Mouse (Mus musculus) hindbrain, embryonic 12.5 days (tissue): ENCODE results near the gene Itgax. TPM values are rescaled to one million over a fixed set of nuclear protein-coding genes. Genes with fewer than 3 reads are reported as not detected.

Experiments
- ATAC-seq: fragments of 200-750 bp; cut with Nextera tagmentation; 2 replicates; pipeline ENCODE4 v1.8.0; 2017; ENCODE audit warnings: moderate TSS enrichment; ENCODE audit not compliant: low FRiP score
- H3K27ac ChIP-seq: fragments of 300-500 bp; sonication (generic); 2 replicates; pipeline ENCODE4 v1.5.1; 2016; ENCODE audit warnings: mild to moderate bottlenecking
- H3K27me3 ChIP-seq: fragments of 300-500 bp; sonication (generic); 2 replicates; pipeline ENCODE4 v1.6.1; 2016; ENCODE audit warnings: mild to moderate bottlenecking
- H3K36me3 ChIP-seq: fragments of 300-500 bp; sonication (generic); 2 replicates; pipeline ENCODE4 v1.6.1; 2016; ENCODE audit warnings: mild to moderate bottlenecking
- H3K4me1 ChIP-seq: fragments of 300-500 bp; sonication (generic); 2 replicates; pipeline ENCODE4 v1.6.1; 2016
- H3K4me2 ChIP-seq: fragments of 300-500 bp; sonication (generic); replicated peaks from 2 replicates; pipeline ENCODE4 v1.6.1; 2016; ENCODE audit warnings: mild to moderate bottlenecking
- H3K4me3 ChIP-seq: fragments of 300-500 bp; sonication (generic); 2 replicates; pipeline ENCODE4 v1.5.1; 2016; ENCODE audit warnings: mild to moderate bottlenecking
- H3K9ac ChIP-seq: fragments of 300-500 bp; sonication (generic); 2 replicates; pipeline ENCODE4 v1.6.1; 2016; ENCODE audit warnings: mild to moderate bottlenecking, moderate library complexity
- H3K9me3 ChIP-seq: fragments of 300-500 bp; sonication (generic); replicated peaks from 2 replicates; pipeline ENCODE4 v1.6.1; 2016; ENCODE audit warnings: mild to moderate bottlenecking
- WGBS: fragments of 180-500 bp; shearing (Covaris S2); methylation state at CpG from one replicate; pipeline ENCODE4 v1.1.7; 2016; 5-methylcytosine and 5-hydroxymethylcytosine counted together
- polyA plus RNA-seq: library from polyadenylated mRNA; unstranded; fragments of >200 nt; fragmentation: Nextera tagmentation; extraction: Ambion mirVana; gene quantifications from 2 replicates; pipeline ENCODE4 v1.2.1, GENCODE M21; 2016

The Itgax gene
- polyA plus RNA-seq = 0.08 TPM in 1 of 2 replicates, not detected in the other

DNA sequence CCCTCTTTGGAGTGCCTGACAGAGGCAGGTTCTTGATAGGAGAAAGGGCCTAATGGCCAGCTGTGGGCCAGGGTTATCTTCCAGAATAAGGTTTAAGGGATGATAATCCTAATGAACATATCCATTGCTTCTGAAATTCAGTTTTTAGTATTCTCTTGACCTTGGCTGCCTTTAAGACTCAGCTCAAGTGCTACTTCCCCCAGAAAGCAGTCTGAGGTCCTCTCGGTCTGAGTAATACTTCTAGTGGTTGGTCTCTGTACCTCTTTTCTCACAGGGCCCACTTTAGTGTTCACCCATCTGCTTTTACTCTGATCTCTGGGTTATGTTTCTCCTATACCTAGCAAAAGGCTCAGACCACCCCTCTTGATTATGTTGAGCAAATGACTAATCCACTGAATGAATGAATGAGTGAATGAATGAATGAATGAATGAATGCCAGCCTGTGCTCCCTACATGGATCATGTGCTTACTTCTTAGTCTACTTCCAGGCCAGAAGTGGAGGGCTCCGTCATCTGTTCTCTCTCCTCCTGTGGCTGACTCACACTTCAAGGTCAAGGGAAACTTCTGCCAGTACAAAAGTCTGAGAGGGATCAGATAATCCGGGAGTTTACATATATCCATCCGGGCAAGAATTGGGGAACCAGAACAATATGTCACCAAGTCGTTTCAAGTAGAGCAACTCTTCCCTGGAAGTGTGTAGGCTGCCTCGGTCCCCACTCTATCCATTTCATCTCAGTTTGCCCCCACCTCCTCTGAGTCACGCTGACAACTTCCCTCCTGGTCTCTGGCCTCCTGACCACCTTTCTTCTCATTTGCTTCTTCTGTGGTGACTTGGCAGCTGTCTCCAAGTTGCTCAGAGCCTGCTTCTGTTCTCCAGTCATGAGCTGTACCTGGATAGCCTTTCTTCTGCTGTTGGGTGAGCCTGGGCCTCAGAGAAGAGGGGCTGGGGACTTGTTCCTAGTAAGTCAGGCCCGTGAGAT, at the start of gene Itgax:
Gene Itgax (plus strand): TSS at position 807 of the 980 bp plus-strand sequence.
- H3K4me3 ChIP-seq = no peak within 1 kb of the TSS
- no peak for ATAC-seq
- H3K4me2 ChIP-seq = no peak within 1 kb of the TSS
- H3K27me3 ChIP-seq = no peaks in the 10 kb centered on the region
- WGBS = 91% methylated on average over 8 of the region's 8 CpGs
- H3K27ac ChIP-seq = no peak within 1 kb of the TSS
- no peaks in the 10 kb centered on the region for H3K36me3 ChIP-seq
- no peaks in the 10 kb centered on the region for H3K4me1 ChIP-seq
- no peak within 1 kb of the TSS for H3K9ac ChIP-seq
- no peaks in the 10 kb centered on the region for H3K9me3 ChIP-seq

- H3K9me3 ChIP-seq = no peaks in the 10 kb centered on the region
- no peak overlapping the region for H3K27ac ChIP-seq
- H3K36me3 ChIP-seq = no peaks in the 10 kb centered on the region
- H3K4me2 ChIP-seq = no peak overlapping the region
- no peaks in the 10 kb centered on the region for H3K4me1 ChIP-seq
- no peak overlapping the region for H3K9ac ChIP-seq
- 72% methylated on average over 8 of the region's 8 CpGs for WGBS
- ATAC-seq = no peak
- no peak overlapping the region for H3K4me3 ChIP-seq
- no peaks in the 10 kb centered on the region for H3K27me3 ChIP-seq
These were observed 49.3 kb upstream of the Itgax start for GRCm38 (mm10) chr7:128080012-128080411.

- no peak for ATAC-seq
- Histone ChIP-seq H3K27me3 (no peaks in the 10 kb centered on the region), H3K4me1 (no peaks in the 10 kb centered on the region), H3K36me3 (no peaks in the 10 kb centered on the region), H3K9me3 (no peaks in the 10 kb centered on the region), H3K27ac (no peak overlapping the region), H3K9ac (no peak overlapping the region), H3K4me2 (no peak overlapping the region), H3K4me3 (no peak overlapping the region)
- 84% methylated on average over 7 of the region's 7 CpGs for WGBS
These were observed 40.2 kb upstream of the Itgax start for GRCm38 (mm10) chr7:128089141-128089540.

- Histone ChIP-seq H3K27ac (no peak overlapping the region), H3K4me1 (no peaks in the 10 kb centered on the region), H3K36me3 (no peaks in the 10 kb centered on the region), H3K4me3 (no peak overlapping the region), H3K4me2 (no peak overlapping the region), H3K9ac (no peak overlapping the region), H3K9me3 (no peaks in the 10 kb centered on the region), H3K27me3 (no peaks in the 10 kb centered on the region)
- 83% methylated on average over 1 of the region's 1 CpGs for WGBS
- no peak for ATAC-seq
These were observed 31.2 kb upstream of the Itgax start for GRCm38 (mm10) chr7:128098135-128098534.

- Histone ChIP-seq H3K4me3 (no peak overlapping the region), H3K9ac (no peak overlapping the region), H3K27me3 (no peaks in the 10 kb centered on the region), H3K36me3 (no peaks in the 10 kb centered on the region), H3K4me2 (no peak overlapping the region), H3K9me3 (no peaks in the 10 kb centered on the region), H3K4me1 (no peaks in the 10 kb centered on the region), H3K27ac (no peak overlapping the region)
- WGBS = 88% methylated on average over 2 of the region's 2 CpGs
- no peak for ATAC-seq
These were observed 28.5 kb upstream of the Itgax start for GRCm38 (mm10) chr7:128100742-128101357.

DNA sequence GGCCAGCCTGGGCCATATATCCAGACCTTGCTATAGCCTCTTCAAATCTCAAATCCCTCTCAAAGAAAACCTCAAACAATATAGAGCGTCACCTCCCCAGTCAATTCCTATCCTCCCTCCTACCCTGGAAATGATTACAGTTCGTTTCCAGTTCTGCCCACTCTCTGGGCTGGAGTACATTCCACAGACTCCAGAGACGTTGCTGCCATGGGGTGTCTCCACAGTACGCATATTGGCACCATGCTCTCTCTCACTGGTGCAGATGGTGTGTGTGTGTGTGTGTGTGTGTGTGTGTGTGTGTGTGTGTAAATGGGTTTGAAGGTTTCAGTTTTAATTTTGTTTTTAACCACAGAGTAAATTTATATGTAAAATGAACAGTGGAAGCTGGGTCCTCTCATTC, 24.1 kb upstream of the Itgax start:
- Histone ChIP-seq H3K9ac (no peak overlapping the region), H3K27me3 (no peaks in the 10 kb centered on the region), H3K27ac (no peak overlapping the region), H3K4me1 (no peaks in the 10 kb centered on the region), H3K36me3 (no peaks in the 10 kb centered on the region), H3K9me3 (no peaks in the 10 kb centered on the region), H3K4me2 (no peak overlapping the region), H3K4me3 (no peak overlapping the region)
- no peak for ATAC-seq
- 75% methylated on average over 4 of the region's 4 CpGs for WGBS

DNA sequence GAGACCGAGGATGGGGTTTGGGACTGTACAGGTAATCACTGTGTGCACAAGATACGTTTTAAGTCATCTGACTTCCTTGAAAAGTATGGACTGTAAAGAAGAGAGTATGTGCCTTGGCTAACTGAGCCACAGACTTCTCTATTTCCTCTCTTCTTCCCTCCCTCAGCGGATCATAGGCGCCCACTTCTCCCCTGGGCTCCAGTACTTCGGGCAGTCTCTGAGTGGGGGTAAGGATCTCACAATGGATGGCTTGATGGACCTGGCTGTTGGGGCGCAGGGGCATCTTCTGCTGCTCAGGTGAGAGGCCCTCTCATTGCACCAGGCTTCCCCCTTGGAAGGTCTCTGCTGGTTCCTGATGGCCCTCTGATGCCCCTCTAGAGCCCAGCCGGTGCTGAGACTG, 21.9 kb upstream of the Itgax start:
- Histone ChIP-seq H3K4me1 (no peaks in the 10 kb centered on the region), H3K9ac (no peak overlapping the region), H3K27me3 (no peaks in the 10 kb centered on the region), H3K36me3 (no peaks in the 10 kb centered on the region), H3K4me2 (no peak overlapping the region), H3K9me3 (no peaks in the 10 kb centered on the region), H3K4me3 (no peak overlapping the region), H3K27ac (no peak overlapping the region)
- ATAC-seq = no peak
- WGBS = 88% methylated on average over 7 of the region's 7 CpGs

DNA sequence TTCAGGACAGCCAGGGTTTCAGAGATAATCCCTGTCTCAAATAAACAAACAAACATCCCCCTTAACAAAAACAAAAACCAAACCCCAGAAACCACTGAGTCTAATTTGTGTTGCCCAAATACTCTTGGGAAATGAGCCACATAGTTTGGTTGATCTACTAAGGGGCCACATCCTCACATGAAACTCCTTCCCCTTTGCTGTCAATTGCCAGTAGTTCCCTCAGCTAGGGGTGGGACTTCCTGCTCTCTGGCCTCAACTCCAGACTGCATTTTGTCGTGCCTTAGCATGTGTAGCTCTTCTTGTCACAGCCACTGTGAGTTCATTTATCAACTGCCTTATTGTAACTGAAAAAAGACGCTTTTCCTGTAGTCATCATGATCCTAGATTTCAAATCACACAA, 19.0 kb upstream of the Itgax start:
- H3K4me1 ChIP-seq = 0 out of 2 replicates have a peak, but pooled peaks cover 2% of the 10 kb centered on the region
- ATAC-seq = no peak
- no peaks in the 10 kb centered on the region for H3K36me3 ChIP-seq
- no peak overlapping the region for H3K4me2 ChIP-seq
- no peak overlapping the region for H3K9ac ChIP-seq
- WGBS = 74% methylated on average over 2 of the region's 2 CpGs
- no peak overlapping the region for H3K4me3 ChIP-seq
- no peaks in the 10 kb centered on the region for H3K9me3 ChIP-seq
- H3K27ac ChIP-seq = no peak overlapping the region
- no peaks in the 10 kb centered on the region for H3K27me3 ChIP-seq

- Histone ChIP-seq H3K9me3 (no peaks in the 10 kb centered on the region), H3K27ac (no peak overlapping the region), H3K36me3 (no peaks in the 10 kb centered on the region), H3K4me1 (0 out of 2 replicates have a peak, but pooled peaks cover 2% of the 10 kb centered on the region), H3K4me3 (no peak overlapping the region), H3K9ac (no peak overlapping the region), H3K27me3 (no peaks in the 10 kb centered on the region), H3K4me2 (no peak overlapping the region)
- WGBS = 92% methylated on average over 11 of the region's 11 CpGs
- no peak for ATAC-seq
These were observed 17.2 kb upstream of the Itgax start for GRCm38 (mm10) chr7:128112131-128112530.

DNA sequence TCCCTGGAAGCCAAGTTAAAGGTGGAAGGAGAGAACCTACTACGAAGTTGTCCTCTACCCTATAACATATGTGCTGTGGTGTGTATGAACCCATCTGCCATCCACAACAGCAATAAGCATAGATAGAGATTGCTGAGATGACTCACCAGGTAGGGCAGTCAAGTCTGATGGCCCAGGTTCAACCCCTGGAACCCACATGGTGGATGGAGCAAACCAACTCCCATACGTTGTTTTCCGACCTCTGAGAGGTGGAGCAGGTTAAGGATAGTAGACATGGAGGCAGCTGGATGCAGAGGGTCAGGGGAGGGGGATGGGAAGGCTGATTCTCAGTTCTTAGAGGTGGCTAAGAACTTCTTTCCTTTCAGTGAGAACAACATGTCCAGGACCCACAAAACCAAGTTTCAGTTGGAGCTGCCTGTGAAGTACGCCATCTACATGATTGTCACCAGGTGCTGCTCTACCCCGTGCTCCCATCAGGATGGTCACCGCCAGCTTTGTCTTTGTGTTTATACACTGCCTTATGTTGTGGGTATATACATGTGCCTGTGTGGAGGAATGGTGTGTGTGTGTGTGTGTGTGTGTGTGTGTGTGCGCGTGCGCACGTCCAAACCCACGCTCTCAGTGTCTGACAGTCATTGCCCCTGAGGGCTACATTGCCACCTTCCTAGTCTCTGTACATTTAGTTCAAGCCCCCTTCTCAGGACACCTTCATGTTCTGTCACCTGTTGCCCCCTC, 14.8 kb upstream of the Itgax start:
- ATAC-seq = no peak
- H3K4me1 ChIP-seq = 0 out of 2 replicates have a peak, but pooled peaks cover 2% of the 10 kb centered on the region
- no peak overlapping the region for H3K9ac ChIP-seq
- H3K36me3 ChIP-seq = no peaks in the 10 kb centered on the region
- H3K4me2 ChIP-seq = no peak overlapping the region
- 94% methylated on average over 11 of the region's 11 CpGs for WGBS
- no peaks in the 10 kb centered on the region for H3K27me3 ChIP-seq
- no peaks in the 10 kb centered on the region for H3K9me3 ChIP-seq
- H3K4me3 ChIP-seq = no peak overlapping the region
- no peak overlapping the region for H3K27ac ChIP-seq

GRCm38 (mm10) chr7:128115211-128115958, 14.0 kb upstream of the Itgax start:
- Histone ChIP-seq H3K4me1 (0 out of 2 replicates have a peak, but pooled peaks cover 2% of the 10 kb centered on the region), H3K27me3 (no peaks in the 10 kb centered on the region), H3K27ac (no peak overlapping the region), H3K9me3 (no peaks in the 10 kb centered on the region), H3K36me3 (no peaks in the 10 kb centered on the region), H3K4me3 (no peak overlapping the region), H3K9ac (no peak overlapping the region), H3K4me2 (no peak overlapping the region)
- no peak for ATAC-seq
- 78% methylated on average over 5 of the region's 5 CpGs for WGBS
